Mouse (Mus musculus) CD4-positive, CD25-positive, alpha-beta regulatory T cell (primary cell): ENCODE measurements around the gene Luc7l3. TPM values are rescaled to one million over a fixed set of nuclear protein-coding genes. Genes with fewer than 3 reads are reported as not detected.

ENCODE experiments used
- polyA plus RNA-seq: library from polyadenylated mRNA; unstranded; fragments of 100-300 nt; shearing (Covaris generic); gene quantifications from one replicate; pipeline ENCODE4 v1.2.1, GENCODE M21; 2017

Gene Luc7l3
- 90.1 TPM for polyA plus RNA-seq

DNA sequence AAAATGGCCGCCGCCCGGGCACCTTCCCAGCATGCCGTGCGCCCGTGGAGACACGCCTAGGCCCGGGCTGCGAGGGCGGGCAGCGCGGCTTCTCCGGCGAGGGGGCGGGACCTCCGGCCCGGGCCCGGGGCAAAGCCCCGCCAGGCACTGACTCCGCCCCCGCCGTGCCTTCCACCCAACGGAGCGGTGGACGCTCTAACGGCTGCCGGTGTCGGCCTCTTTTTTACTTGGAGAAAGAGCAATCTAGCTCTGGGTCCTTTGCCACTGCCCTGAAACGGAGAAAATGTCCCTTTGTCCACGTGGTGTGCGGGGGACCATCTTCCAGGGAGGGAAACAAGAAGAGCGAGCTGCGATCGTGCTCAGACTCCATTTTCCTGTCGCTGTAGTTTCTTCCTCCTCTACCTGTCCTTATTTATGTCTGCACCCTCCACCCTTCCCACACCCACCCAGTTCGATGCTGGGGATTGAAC lies at the start of gene Luc7l3:
Gene Luc7l3, minus strand, starts transcription at position 58 of the 470 bp plus-strand sequence.

DNA sequence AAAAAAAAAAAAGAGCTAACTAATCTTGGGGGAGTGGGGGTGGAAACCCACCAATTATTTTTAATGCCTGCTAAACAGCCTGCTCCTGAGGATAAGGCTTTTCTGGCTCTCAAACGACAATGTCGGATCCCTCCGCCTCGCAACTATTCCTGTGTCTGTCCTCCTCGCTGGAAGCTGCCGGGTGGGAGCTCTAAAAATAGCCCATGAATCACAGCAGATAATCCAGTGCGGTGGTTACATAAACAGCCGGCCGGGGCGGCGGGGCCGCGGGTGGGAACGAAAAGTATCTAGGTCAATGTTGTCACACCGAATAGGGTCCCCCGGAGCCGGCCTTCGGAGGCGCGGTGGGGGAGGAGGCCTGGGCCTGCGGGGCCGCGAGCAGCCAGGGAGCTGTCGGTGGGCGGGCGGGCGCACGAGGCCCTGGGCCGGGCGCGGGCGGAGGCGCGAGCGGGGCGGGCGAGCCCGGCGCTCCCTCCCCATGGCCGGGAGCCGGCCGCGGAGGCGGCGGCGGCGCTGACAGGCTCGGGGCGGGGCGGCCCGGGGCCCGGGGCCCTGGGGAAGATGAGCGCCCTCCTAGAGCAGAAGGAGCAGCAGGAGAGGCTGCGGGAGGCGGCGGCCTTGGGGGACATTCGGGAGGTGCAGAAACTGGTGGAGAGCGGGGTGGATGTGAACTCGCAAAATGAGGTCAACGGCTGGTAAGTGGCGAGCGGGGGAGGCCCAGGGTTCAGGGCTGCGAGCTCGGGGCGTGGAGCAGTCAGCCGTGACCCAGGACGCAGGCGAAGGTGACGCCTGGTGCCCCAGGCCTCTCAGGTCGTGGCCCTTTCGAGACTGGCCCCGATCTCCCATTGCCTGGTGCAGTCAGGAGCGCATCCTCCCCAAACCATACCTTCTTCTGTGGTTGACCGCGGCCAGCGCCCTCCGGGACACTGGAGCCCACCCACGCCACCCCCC lies 6.2 kb upstream of the Luc7l3 start, which contains the start of gene Ankrd40:
Gene Ankrd40, plus strand, starts transcription at position 309 of the 951 bp plus-strand sequence.

DNA sequence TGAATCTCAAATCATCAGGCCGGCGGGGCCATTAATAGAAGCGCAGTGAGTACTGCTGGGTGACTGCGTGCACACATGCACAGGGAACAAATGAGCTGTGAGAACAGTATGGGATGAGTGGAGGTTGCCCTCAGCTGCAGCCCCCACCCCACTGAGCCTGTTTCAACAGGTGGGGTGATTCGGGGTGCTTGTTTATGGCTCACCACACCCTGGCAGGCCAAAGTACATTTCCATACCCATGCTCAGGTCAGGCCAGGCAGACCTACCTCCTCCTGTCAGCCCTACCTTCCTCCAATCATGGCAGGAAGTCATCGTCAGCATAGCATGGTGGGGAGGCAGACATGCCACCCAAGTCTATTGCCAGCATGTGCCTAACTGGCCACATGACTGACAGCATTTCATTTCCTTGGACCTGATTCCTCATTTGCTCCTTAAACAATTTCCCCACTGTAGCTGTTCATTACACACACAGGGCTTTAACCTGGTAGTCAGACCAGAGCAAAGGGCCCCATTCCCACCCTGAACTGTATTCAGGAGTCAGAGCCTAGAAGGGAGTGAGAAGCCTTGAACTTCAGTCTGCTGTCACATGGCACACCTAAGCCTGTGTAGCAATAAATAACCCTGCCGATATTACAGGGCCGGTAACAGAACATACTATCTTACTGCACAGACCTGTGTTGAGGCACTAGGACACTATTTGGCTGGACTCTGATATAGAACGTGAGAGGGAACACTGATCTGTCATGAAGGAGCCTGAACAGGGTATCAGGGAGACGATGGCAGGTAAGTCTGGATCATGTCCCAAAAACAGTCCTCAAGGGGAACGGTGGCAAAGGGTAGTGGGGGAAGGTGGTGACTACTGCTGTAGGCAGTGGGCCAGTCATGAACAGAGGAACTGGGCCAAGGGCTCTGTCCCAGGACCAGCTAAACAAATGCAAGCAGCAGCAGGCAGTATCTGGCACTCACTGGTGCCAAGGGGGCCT lies 40.3 kb downstream of the Luc7l3 start, which contains the start of gene Gm21885:
Gene Gm21885, plus strand, starts transcription at position 675 of the 983 bp plus-strand sequence.

DNA sequence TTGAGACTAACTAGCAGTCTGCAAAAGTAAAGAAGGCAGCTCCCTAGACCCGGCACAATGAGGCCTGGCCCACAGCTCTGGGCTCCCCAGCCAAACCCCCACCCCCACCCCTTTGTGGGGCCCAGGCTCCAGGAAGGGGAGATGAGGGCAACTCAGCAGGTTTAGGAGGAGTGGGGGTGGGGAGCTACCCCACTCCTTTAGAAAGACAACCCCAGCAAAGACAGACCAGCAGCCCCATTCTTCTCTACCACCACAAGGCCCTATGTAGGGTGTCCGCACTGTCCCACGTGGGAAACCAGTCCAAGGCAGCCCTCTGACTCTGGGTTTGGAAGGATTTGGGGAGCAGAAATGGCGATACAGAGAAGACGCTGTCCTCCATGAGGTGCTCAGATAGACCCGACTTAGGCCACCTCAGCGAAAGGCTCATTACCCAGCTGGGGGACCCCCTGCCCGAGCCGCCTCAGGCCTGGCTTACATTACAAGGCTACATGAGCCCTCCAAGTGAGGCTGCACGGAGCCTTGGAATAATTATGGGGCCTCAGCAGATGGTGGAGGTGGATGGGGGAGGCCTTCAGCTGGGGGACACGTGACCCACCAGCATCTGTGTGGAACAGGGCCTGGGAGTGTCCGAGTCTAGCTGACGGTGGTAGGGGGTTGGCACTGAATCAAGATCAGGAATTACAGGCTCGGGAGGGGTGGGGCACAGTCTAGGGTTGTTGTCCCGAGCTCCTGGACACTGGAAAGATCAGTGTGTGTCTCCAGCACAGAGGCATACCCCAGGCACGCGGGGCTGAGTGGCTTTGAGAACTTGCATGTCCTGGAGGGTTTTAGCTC lies 75.6 kb downstream of the Luc7l3 start, which contains the start of gene Wfikkn2:
Gene Wfikkn2, minus strand, starts transcription at position 51 of the 834 bp plus-strand sequence.

Other genes with a start within 250 kb of the Luc7l3 start
- 44.4 TPM for gene Tob1, start 110.5 kb downstream of the Luc7l3 start, polyA plus RNA-seq
- gene Wfikkn2, start 76.0 kb downstream of the Luc7l3 start, polyA plus RNA-seq, result 0.17 TPM
- 0.97 TPM for gene Gm21885, start 40.1 kb downstream of the Luc7l3 start, polyA plus RNA-seq
- 47.6 TPM for gene Ankrd40, start 6.0 kb upstream of the Luc7l3 start, polyA plus RNA-seq
- 2.6 TPM for gene Abcc3, start 71.0 kb upstream of the Luc7l3 start, polyA plus RNA-seq
- not detected for gene Cacna1g, start 152.2 kb upstream of the Luc7l3 start, polyA plus RNA-seq
- gene Spata20, start 164.2 kb upstream of the Luc7l3 start, polyA plus RNA-seq, result not detected
- gene Epn3, start 178.0 kb upstream of the Luc7l3 start, polyA plus RNA-seq, result not detected
- not detected for gene Mycbpap, start 199.8 kb upstream of the Luc7l3 start, polyA plus RNA-seq
- gene Rsad1, start 227.3 kb upstream of the Luc7l3 start, polyA plus RNA-seq, result 4.3 TPM
- gene Chad, start 243.1 kb upstream of the Luc7l3 start, polyA plus RNA-seq, result 0.20 TPM